Mouse (Mus musculus) cerebellum, postnatal 14 days (tissue): ENCODE data around the gene Get4.
A peak's percentile ranks its signal among the peaks of the same experiment; 100 is the strongest.

ENCODE experiments used
- DNase-seq, 2 experiments: peaks; one replicate each; pipeline ENCODE4 v3.0.0; 2021; ENCODE audit warnings: mixed read lengths in 2 of 2

Gene Get4

GRCm38 (mm10) chr5:139285383-139286067 lies 33.4 kb downstream of the Get4 start:
- no peak for DNase-seq

GRCm38 (mm10) chr5:139286142-139286941 lies 34.2 kb downstream of the Get4 start:
- peak; percentile 44 to 58 for DNase-seq

GRCm38 (mm10) chr5:139287099-139287498 lies 35.0 kb downstream of the Get4 start:
- DNase-seq: no peak

- no peak for DNase-seq
Measured at GRCm38 (mm10) chr5:139287787-139288186, 35.7 kb downstream of the Get4 start.

- DNase-seq: no peak
Measured at GRCm38 (mm10) chr5:139288591-139288990, 36.5 kb downstream of the Get4 start.

GRCm38 (mm10) chr5:139290467-139291259 lies 38.5 kb downstream of the Get4 start:
- DNase-seq: no peak

- DNase-seq: no peak
Measured at GRCm38 (mm10) chr5:139291811-139292560, 39.9 kb downstream of the Get4 start.

GRCm38 (mm10) chr5:139294089-139294488 lies 42.0 kb downstream of the Get4 start:
- no peak for DNase-seq

- no peak for DNase-seq
Measured at GRCm38 (mm10) chr5:139297092-139297491, 45.0 kb downstream of the Get4 start.

GRCm38 (mm10) chr5:139297745-139298144 lies 45.6 kb downstream of the Get4 start:
- DNase-seq: no peak

- DNase-seq: no peak
Measured at GRCm38 (mm10) chr5:139302101-139302500, 50.0 kb downstream of the Get4 start.

GRCm38 (mm10) chr5:139303646-139304061 lies 51.5 kb downstream of the Get4 start:
- DNase-seq: no peak

GRCm38 (mm10) chr5:139309946-139310345 lies 57.8 kb downstream of the Get4 start:
- no peak for DNase-seq

- no peak for DNase-seq
Measured at GRCm38 (mm10) chr5:139310477-139310876, 58.4 kb downstream of the Get4 start.

GRCm38 (mm10) chr5:139311822-139312221 lies 59.7 kb downstream of the Get4 start:
- no peak for DNase-seq

GRCm38 (mm10) chr5:139313536-139313935 lies 61.4 kb downstream of the Get4 start:
- DNase-seq: no peak

GRCm38 (mm10) chr5:139314941-139315642 lies 63.0 kb downstream of the Get4 start:
- no peak for DNase-seq

- no peak for DNase-seq
Measured at GRCm38 (mm10) chr5:139316982-139317675, 65.0 kb downstream of the Get4 start.

GRCm38 (mm10) chr5:139317751-139318504 lies 65.8 kb downstream of the Get4 start:
- peak in 1 of 2 experiments; percentile 42 for DNase-seq
